Mouse (Mus musculus) gastrocnemius, adult 8-10 months (tissue): Measurements from ENCODE around the gene Dclre1c. TPM values are rescaled to one million over a fixed set of nuclear protein-coding genes. Genes with fewer than 3 reads are reported as not detected.

ENCODE experiments used
- DNase-seq, 2 experiments: peaks; one replicate each; pipeline ENCODE4 v3.0.0; 2022; ENCODE audit warnings: low spot score in 2 of 2
- total RNA-seq, 4 experiments: library from RNA; stranded (reverse); gene quantifications; 2 replicates each; pipeline ENCODE4 v1.2.4; 2022

The Dclre1c gene
- total RNA-seq, 4 experiments from 2014 or later, result 1.4 to 2.5 (median 2.1) TPM

DNA sequence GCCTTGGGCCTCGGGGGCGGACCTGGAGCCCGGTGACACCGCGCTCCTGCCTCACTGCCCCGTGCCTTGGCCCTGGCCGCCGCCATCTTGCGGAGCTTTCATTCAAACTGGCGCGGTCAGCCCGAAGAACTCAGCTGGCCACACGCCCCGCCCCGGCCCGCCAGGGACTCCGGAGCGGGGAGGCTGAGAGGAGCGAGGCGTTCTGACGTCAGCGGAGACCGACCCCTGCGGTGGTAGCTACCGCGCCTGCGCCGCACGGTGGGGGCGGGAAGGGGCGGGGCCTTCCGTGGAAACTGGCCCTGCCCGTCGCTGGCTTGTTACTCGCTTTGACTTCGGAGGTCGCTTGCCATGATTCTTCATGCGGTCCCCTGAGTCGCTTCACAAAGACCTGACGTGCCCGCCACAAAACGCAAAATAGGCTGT lies 50.9 kb downstream of the Dclre1c start, which contains the start of gene Suv39h2:
Gene Suv39h2, minus strand, starts transcription at position 171 of the 423 bp plus-strand sequence.
- DNase-seq, result peak; percentile 92 to 93

DNA sequence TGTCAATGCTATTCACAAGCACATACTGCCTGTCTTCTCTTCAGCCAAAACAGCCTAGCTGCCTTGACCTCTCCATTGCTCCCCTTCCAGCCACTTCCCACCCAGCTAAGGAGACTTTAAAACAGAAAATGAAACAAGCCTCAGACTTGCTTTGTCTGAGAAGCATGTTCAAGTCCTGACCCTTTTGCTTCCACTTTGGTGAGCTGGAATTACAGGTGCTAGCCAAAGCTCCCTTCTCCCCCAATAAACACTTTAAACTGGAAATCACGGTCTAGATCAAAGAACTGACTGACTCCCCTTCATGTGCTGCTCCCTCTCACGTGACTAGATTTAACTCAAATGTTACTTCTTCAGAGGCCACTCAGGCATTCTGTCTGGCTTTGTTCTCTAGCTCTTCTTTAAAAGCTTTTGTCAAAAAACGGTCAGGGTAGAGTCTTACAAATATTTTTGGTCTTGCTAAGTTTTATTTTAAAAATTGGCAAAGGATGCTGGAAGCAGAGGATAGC lies 51.9 kb downstream of the Dclre1c start:
- DNase-seq, result no peak

DNA sequence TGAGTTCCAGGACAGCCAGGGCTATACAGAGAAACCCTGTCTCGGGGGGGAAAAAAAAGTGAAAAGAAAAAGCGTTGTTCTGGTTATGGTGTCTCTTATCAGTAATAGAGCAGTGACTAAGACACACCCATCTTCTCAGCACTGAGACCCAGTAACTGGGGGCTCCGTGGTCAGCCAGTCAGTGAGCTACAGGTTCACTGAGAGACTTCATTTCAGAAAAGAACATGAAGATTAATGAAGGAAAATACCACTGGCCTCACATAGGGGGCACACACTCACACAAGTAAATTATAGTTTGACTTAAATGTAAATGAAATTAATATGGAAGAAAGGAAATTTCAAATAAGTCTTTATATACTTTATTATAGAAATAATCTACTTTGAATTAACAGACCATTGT lies 56.3 kb downstream of the Dclre1c start:
- no peak for DNase-seq

DNA sequence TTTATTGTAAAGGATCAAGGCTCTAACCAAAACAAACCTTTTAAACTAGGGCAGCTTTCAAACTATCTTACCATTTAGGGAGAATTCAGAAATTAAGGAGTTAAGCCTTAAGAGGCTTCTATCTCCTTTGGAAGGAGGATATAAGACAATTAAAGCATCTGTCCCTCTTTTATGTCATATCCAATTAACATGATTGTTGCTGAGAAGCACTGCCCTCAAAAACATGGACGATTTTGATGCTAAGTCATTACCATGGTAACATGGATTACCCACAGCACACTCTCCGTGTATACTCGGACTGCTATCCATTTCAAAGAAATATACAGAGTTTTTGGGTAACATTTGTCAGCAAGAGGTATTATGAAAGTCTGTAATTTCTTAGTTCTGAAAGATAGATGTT lies 65.9 kb downstream of the Dclre1c start:
- no peak for DNase-seq

DNA sequence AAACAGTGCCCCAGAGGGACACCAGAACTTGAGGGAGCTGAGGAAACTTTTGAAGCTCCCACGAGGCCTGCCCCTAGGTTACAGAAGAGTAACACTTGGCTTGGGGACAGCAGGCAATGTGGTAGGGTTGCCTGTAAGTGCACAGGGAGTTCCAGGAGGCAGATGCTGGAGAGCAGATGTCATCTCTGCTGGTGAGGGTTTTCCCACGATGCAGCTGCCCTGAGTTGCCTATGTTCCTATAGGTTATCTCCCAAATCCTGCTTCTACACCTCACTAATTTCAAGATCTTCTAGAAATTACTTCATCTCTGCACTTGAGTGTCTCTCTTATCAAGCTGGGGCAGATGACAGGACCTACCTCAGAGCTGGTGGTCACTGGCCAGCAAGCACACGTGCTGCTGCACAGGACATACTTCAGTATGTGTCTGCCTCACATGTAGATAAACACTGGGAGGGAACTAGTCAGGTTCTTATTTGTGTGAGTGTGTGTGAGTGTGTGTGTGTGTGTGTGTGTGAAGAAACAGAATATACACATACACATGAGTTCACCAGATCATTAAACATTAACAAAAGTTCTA lies 70.0 kb downstream of the Dclre1c start:
- no peak for DNase-seq

DNA sequence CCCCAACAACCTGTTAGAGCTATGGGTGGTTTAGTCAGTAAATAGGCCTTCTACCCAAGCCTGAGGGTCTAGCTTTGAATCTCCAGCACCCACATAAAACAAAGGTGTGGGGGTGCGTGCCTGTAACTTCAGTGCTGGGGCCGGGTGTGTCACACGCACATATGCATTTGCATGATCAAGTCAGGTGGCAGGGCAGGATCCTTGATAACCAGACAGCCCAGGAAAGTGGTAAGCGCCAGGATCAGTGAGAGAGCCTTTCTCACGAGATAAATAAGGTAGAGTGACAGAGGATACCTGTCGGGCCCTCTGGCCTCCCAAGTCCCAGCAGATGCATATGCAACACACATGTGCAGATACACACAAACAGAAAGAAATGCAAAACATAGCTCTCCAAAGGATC lies 75.6 kb downstream of the Dclre1c start:
- no peak for DNase-seq

DNA sequence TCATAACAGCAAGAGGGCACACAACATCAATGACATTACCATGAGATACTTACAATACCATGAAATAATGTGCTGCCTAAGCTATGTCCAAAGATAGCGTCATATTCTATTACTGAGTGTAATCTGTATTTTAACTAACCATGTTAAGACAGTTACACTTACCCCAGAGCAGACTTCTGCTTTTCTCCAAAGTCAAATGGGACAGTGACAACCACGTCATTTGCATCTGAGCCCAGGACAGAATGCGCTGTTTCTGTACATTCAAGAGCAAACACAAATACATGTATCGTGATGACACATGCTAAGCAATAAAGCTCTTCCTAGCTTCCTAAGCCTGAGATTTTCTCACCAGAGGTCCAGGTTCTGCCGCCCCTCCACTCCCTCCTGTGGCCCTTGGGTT lies 77.0 kb downstream of the Dclre1c start:
- no peak for DNase-seq

DNA sequence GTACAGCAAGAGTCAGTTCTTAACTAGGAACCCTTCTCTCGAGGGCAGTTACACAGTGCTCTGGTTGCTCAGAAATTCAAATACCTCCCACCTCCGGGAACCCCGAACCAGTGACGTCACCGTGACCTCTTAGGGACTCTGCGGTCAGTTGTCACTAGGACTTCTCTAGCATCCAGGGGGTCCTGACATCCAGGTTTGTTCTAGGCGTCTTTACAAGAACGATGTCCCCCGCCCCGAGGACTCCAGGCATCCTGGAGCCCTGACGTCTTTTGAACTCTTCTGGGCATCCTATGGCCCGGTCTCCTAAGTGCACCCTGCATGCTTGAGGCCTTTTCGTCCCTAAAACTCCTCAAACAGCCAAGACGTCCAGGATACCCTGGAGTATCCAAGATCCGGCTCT lies 88.1 kb downstream of the Dclre1c start:
- DNase-seq, result no peak

DNA sequence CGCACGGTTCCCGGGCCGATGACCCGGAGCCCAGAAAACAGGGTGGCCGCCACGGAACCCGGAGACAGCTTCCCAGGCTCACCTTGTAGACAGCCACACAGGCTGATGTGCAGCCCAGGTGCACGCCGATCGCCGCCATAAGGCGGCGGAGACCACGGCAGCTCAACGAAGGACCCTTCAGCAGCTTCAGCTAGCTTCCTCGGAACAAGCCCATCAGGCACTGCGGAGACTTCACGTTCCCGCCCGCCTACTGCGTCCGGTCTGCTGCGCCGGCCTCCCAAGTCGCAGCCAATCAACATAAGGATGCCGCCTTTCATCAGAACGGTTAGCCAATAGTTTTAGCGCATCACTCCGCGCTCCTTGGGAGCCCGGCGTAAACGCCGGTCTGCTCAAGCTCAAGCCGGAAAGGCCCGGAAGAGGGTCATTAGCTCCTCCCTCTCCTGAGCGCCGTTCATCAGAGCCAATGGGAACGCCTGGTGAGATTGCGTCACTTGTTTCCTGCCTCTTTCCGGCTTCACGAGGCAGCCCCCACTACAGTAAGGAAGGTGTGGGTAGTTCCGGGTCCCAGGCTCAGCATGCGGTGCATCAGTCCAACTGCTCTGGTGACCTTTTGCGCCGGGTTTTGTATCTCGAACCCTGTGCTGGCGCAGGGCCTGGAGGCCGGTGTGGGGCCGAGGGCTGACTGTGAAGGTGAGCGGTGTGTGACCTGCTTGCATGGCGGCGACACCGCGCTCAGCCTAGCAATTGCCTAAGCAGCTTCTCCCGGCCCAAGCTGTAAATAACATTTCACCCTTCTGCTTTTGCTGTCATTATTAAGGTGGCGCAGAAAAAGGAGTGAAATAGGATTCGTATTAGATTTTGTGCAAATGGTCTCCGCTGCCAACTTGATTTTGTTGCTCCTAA lies 88.9 kb downstream of the Dclre1c start, which contains the start of the genes Gm45902, Hspa14 and Cdnf:
Gene Gm45902, minus strand, starts transcription at position 239 of the 903 bp plus-strand sequence.
Gene Hspa14, minus strand, starts transcription at position 263 of the 903 bp plus-strand sequence.
Gene Cdnf, plus strand, starts transcription at position 479 of the 903 bp plus-strand sequence.
- peak; percentile 90 to 94 for DNase-seq

Other genes starting within 250 kb of the Dclre1c start
- gene Nmt2, start 139.9 kb upstream of the Dclre1c start, total RNA-seq, result 10 to 100 TPM in 3 of 4 experiments, 1 to 10 TPM in 1; 10.0 to 17.1 (median 13.1) TPM
- 1 to 10 TPM; 5.3 to 9.1 (median 6.3) TPM for gene Rpp38, start 91.5 kb upstream of the Dclre1c start, total RNA-seq
- 1 to 10 TPM in 1 of 4 experiments, not detected in 3; 1.4 TPM for gene Acbd7, start 88.0 kb upstream of the Dclre1c start, total RNA-seq
- not detected for gene Olah, start 26.9 kb upstream of the Dclre1c start, total RNA-seq
- not detected for gene Meig1, start 1.5 kb upstream of the Dclre1c start, total RNA-seq
- gene Suv39h2, start 50.9 kb downstream of the Dclre1c start, total RNA-seq, result 1 to 10 TPM in 1 of 4 experiments, under 1 TPM in 3; 0.59 to 1.4 (median 0.71) TPM
- gene Gm45902, start 88.7 kb downstream of the Dclre1c start, total RNA-seq, result under 1 TPM; 0.51 to 0.87 (median 0.73) TPM
- 10 to 100 TPM in 2 of 4 experiments, 1 to 10 TPM in 2; 8.3 to 11.1 (median 10.2) TPM for gene Hspa14, start 88.7 kb downstream of the Dclre1c start, total RNA-seq
- 10 to 100 TPM; 46.1 to 59.1 (median 53.0) TPM for gene Cdnf, start 88.9 kb downstream of the Dclre1c start, total RNA-seq
- 1 to 10 TPM in 3 of 4 experiments, under 1 TPM in 1; 0.94 to 3.6 (median 1.3) TPM for gene Fam107b, start 146.4 kb downstream of the Dclre1c start, total RNA-seq